Mouse (Mus musculus) hindbrain, postnatal 0 days (tissue): ENCODE measurements at regions not wholly inside any gene's neighbourhood (a gene's known extent, or its start where the extent isn't known, plus 50 kb on each side); places are given as distances from the start of the nearest gene placed in this dataset.

ENCODE experiments used
- ATAC-seq: fragments of 200-750 bp; cut with Nextera tagmentation; 2 replicates; pipeline ENCODE4 v1.8.0; 2017; ENCODE audit warnings: mild to moderate bottlenecking, moderate TSS enrichment, moderate library complexity
- DNase-seq: peaks from one replicate; pipeline ENCODE4 v3.0.0-alpha.2; 2015; ENCODE audit warnings: low spot score
- H3K27ac ChIP-seq: fragments of 300-500 bp; sonication (generic); 2 replicates; pipeline ENCODE4 v1.5.1; 2014; ENCODE audit warnings: mild to moderate bottlenecking
- H3K27me3 ChIP-seq: fragments of 300-500 bp; sonication (generic); 2 replicates; pipeline ENCODE4 v1.6.1; 2014; ENCODE audit warnings: low read length, mixed read lengths; ENCODE audit not compliant: insufficient read depth
- H3K36me3 ChIP-seq: fragments of 300-500 bp; sonication (generic); 2 replicates; pipeline ENCODE4 v1.6.1; 2014; ENCODE audit warnings: low read length, mixed read lengths; ENCODE audit not compliant: insufficient read depth
- H3K4me1 ChIP-seq: fragments of 300-500 bp; sonication (generic); 2 replicates; pipeline ENCODE4 v1.6.1; 2014; ENCODE audit warnings: antibody characterized with exemption, low read length, mixed read lengths; ENCODE audit not compliant: insufficient read depth
- H3K4me2 ChIP-seq: fragments of 300-500 bp; sonication (generic); 2 replicates; pipeline ENCODE4 v1.6.1; 2014; ENCODE audit warnings: low read depth, mild to moderate bottlenecking, low read length, moderate library complexity, mixed read lengths
- H3K4me3 ChIP-seq: fragments of 300-500 bp; sonication (generic); 2 replicates; pipeline ENCODE4 v1.5.1; 2014; ENCODE audit warnings: low read length
- H3K9ac ChIP-seq: fragments of 300-500 bp; sonication (generic); replicated peaks from 2 replicates; pipeline ENCODE4 v1.6.1; 2014; ENCODE audit warnings: mild to moderate bottlenecking, low read length, moderate library complexity, mixed read lengths
- H3K9me3 ChIP-seq: fragments of 300-500 bp; sonication (generic); 2 replicates; pipeline ENCODE4 v1.6.1; 2016; ENCODE audit warnings: low read length, mixed read lengths
- CTCF ChIP-seq: IDR thresholded peaks from 2 replicates; pipeline ENCODE4 v1.5.1; 2016; ENCODE audit warnings: antibody characterized with exemption, control low read depth, low read depth
- WGBS: fragments of 180-500 bp; shearing (Covaris S2); extraction: QIAGEN DNeasy Blood & Tissue Kit; methylation state at CpG from one replicate; pipeline ENCODE4 v1.1.7; 2014; 5-methylcytosine and 5-hydroxymethylcytosine counted together

- Histone ChIP-seq H3K4me1 (no peaks in the 10 kb centered on the region), H3K9ac (no peak overlapping the region), H3K27me3 (no peaks in the 10 kb centered on the region), H3K36me3 (no peaks in the 10 kb centered on the region), H3K27ac (no peak overlapping the region), H3K4me3 (no peak overlapping the region), H3K9me3 (no peaks in the 10 kb centered on the region), H3K4me2 (no peak overlapping the region)
- DNase-seq (no peak), ATAC-seq (no peak)
- 83% methylated on average over 7 of the region's 7 CpGs for WGBS
- TF ChIP-seq CTCF, result no peak
These were observed 76.2 kb upstream of the S1pr3 start for GRCm38 (mm10) chr13:51332271-51332670.

GRCm38 (mm10) chr13:51333481-51333880 lies 75.0 kb upstream of the S1pr3 start:
- no peaks in the 10 kb centered on the region for H3K9me3 ChIP-seq
- H3K36me3 ChIP-seq, result no peaks in the 10 kb centered on the region
- H3K27me3 ChIP-seq, result no peaks in the 10 kb centered on the region
- H3K9ac ChIP-seq, result no peak overlapping the region
- no peaks in the 10 kb centered on the region for H3K4me1 ChIP-seq
- ATAC-seq (no peak), DNase-seq (no peak)
- H3K27ac ChIP-seq, result no peak overlapping the region
- no peak for TF ChIP-seq CTCF
- no peak overlapping the region for H3K4me2 ChIP-seq
- 89% methylated on average over 5 of the region's 5 CpGs for WGBS
- no peak overlapping the region for H3K4me3 ChIP-seq

- WGBS, result 61% methylated on average over 5 of the region's 5 CpGs
- ATAC-seq, result no peak
- Histone ChIP-seq H3K36me3 (no peaks in the 10 kb centered on the region), H3K9ac (no peak overlapping the region), H3K4me2 (no peak overlapping the region), H3K27me3 (no peaks in the 10 kb centered on the region), H3K9me3 (no peaks in the 10 kb centered on the region), H3K27ac (no peak overlapping the region), H3K4me1 (no peaks in the 10 kb centered on the region), H3K4me3 (no peak overlapping the region)
- no peak for DNase-seq
- TF ChIP-seq CTCF, result no peak
These were observed 71.7 kb upstream of the S1pr3 start for GRCm38 (mm10) chr13:51336726-51337125.

GRCm38 (mm10) chr13:51337931-51338330 lies 70.5 kb upstream of the S1pr3 start:
- Histone ChIP-seq H3K4me3 (no peak overlapping the region), H3K9me3 (no peaks in the 10 kb centered on the region), H3K36me3 (no peaks in the 10 kb centered on the region), H3K4me2 (no peak overlapping the region), H3K4me1 (no peaks in the 10 kb centered on the region), H3K27me3 (no peaks in the 10 kb centered on the region), H3K27ac (no peak overlapping the region), H3K9ac (no peak overlapping the region)
- ATAC-seq (no peak), DNase-seq (no peak)
- 96% methylated on average over 16 of the region's 16 CpGs for WGBS
- no peak for TF ChIP-seq CTCF

GRCm38 (mm10) chr13:51345321-51345720 lies 63.1 kb upstream of the S1pr3 start:
- Histone ChIP-seq H3K27me3 (no peaks in the 10 kb centered on the region), H3K9ac (no peak overlapping the region), H3K36me3 (no peaks in the 10 kb centered on the region), H3K27ac (peak overlapping the region; percentile 62), H3K4me1 (0 out of 2 replicates have a peak, but pooled peaks cover 7% of the 10 kb centered on the region), H3K9me3 (no peaks in the 10 kb centered on the region), H3K4me3 (no peak overlapping the region), H3K4me2 (no peak overlapping the region)
- no peak for TF ChIP-seq CTCF
- ATAC-seq (peak; percentile 22), DNase-seq (no peak)
- WGBS, result 58% methylated on average over 4 of the region's 4 CpGs

- no peak for TF ChIP-seq CTCF
These were observed 62.4 kb upstream of the S1pr3 start for GRCm38 (mm10) chr13:51345839-51346550.

GRCm38 (mm10) chr13:51348707-51349106 lies 59.7 kb upstream of the S1pr3 start:
- WGBS, result 63% methylated on average over 4 of the region's 4 CpGs
- no peak overlapping the region for H3K9ac ChIP-seq
- DNase-seq (no peak), ATAC-seq (no peak)
- H3K4me3 ChIP-seq, result no peak overlapping the region
- 0 out of 2 replicates have a peak, but pooled peaks cover 7% of the 10 kb centered on the region for H3K4me1 ChIP-seq
- no peaks in the 10 kb centered on the region for H3K9me3 ChIP-seq
- H3K27ac ChIP-seq, result no peak overlapping the region
- TF ChIP-seq CTCF, result no peak
- no peak overlapping the region for H3K4me2 ChIP-seq
- no peaks in the 10 kb centered on the region for H3K36me3 ChIP-seq
- no peaks in the 10 kb centered on the region for H3K27me3 ChIP-seq

More at GRCm38 (mm10) chr13:51345839-51346550, 62.4 kb upstream of the S1pr3 start:
- DNase-seq (peak; percentile 74), ATAC-seq (peak; percentile 85)
- WGBS, result 14% methylated on average over 8 of the region's 8 CpGs
- H3K27me3 ChIP-seq, result no peaks in the 10 kb centered on the region
- no peak overlapping the region for H3K4me2 ChIP-seq
- H3K4me3 ChIP-seq, result no peak overlapping the region
- no peaks in the 10 kb centered on the region for H3K9me3 ChIP-seq
- 0 out of 2 replicates have a peak, but pooled peaks cover 7% of the 10 kb centered on the region for H3K4me1 ChIP-seq
- H3K9ac ChIP-seq, result no peak overlapping the region
- peak overlapping the region; percentile 62 for H3K27ac ChIP-seq
- no peaks in the 10 kb centered on the region for H3K36me3 ChIP-seq
